Mouse (Mus musculus) layer of hippocampus, postnatal 36 days (tissue): ENCODE measurements around the gene Dgcr8. TPM values are rescaled to one million over a fixed set of nuclear protein-coding genes. Genes with fewer than 3 reads are reported as not detected.

Experiments used
- DNase-seq, 2 experiments: peaks; one replicate each; pipeline ENCODE4 v3.0.0; 2022
- total RNA-seq, 2 experiments: library from RNA; stranded (reverse); gene quantifications; 2 replicates each; pipeline ENCODE4 v1.2.3; 2021

Gene Dgcr8
- total RNA-seq, 2 experiments from 2014 or later: 45.1 to 50.2 TPM

GRCm38 (mm10) chr16:18249364-18249967, 39.6 kb downstream of the Dgcr8 start:
- peak in 1 of 2 experiments; percentile 50 for DNase-seq

DNA sequence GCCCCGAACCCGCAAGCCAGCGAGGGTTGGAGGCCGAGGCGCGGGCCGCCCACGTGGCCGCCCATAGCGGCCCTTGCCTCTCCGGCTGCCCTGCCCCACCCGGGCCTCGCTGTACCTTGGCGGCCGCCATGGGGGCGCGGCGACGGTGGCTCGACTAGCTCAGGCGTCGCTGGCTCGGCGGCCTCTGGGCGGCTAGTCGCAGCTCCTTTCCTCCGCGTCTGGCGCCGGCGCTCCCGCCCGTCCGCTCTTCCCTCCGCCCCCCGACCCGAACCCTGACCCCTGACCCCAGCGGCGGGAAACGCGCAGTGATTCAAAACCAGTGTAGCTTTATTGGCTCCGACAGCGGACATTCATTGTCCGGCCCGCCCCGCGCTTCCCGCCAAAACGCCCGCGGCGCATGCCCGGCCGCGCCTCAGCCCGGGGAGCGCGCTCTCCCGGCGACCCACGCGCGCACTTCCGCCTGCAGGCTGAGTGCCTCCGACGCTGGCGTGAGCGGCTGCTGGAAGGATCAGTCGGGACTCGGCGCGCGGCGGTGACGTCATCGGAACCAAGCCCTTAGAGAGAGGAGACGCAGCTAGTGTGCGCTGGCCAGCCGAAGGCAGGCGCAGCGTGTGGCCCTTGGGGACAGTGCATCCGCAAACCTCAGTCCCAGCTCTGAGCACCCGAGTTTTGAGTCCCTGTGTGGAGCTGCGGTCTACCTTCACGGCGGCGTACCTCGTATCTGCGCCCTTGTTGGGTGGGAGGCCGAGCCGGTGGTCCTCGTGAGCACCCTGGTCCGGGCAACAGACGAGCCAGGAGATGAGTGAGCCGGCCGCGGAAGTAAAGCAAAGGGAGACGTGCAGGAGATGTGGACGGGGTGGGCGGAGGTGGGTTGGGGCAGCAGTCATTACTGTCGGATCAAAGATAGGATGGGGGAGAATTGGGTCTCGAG, 40.3 kb downstream of the Dgcr8 start, which contains the start of the genes Trmt2a and Ranbp1:
Gene Trmt2a (plus strand): TSS at position 247 of the 931 bp plus-strand sequence.
Gene Ranbp1 (minus strand): TSS at position 300 of the 931 bp plus-strand sequence.
- peak; percentile 99 for DNase-seq

DNA sequence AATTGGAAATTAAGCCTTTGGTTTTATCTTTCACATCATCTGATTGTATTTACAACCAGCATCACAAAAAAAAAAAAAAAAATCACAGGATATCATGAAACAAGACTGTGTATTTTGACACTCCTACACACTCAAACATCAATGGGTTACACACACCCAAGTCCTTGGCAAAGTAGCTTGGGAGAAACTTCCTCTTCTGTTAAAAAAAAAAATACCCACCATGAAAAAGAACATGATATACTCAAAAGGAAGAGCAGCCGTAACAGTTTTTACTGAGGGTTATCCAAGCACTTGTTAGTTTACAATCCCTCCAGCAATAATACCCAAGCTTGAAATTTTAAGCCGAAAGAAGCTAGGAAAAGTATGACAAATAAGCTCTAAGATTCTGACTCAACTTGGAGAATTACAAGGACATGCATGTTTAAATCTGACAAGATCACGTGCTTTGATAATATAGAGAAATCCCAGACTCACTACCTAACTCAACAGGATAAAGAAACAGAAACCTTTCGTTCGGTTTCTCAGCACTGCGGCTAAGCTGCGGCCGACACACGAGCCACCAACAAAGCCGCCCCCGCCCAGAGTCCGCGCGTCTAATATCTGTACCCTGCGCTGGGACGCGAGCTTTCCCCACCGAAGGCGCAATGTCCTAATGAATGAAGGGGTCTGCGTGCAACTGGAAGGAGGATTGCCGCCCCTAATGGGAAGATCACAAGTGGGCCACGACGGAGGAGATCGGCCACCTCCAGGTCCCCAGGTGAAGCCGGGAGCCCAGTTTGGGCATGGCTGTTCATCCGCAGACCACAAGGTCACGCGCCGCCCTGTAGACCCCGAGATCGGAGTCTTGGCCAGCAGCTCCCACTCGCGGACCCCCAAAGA, 41.3 kb downstream of the Dgcr8 start:
- peak in 1 of 2 experiments; percentile 33 for DNase-seq

GRCm38 (mm10) chr16:18241581-18241980, 47.5 kb downstream of the Dgcr8 start:
- DNase-seq: no peak

DNA sequence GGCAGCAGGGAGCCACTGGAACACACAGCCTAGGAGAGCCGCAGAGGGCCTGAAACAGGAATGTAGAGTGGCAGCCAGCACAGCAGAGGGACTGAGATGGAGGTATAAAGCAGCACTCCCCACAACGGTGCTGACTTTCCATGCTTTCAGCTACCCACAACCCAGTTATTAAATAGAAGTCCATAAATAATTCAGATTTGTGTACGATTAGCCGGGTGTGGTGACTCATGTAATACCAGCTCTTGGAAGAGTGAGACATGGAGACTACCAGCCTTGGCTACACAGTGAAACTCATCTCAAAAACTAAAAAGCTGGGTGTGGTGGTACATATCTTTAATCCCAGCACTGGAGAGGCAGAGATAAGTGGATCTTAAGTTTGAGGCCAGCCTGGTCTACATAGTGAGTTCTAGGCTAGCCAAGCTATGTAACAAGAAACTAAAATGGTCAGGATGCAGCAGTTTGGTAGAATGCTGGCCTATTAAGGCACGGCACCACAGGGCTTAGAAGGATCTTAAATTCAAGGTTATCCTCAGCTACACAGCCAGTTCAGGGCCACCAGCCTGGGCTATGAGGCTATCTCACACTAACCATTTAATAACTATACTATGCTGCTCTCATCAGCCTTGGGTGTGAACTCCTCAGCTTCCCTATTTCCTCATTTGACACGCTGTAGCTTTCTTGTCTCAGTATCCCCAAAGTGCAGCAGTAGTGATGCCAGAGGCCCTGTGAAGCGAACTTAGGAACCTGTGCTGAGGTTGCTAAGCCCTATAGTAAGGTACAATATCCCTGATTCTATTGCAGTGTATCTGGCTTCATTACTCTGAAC, 52.2 kb downstream of the Dgcr8 start:
- no peak for DNase-seq

GRCm38 (mm10) chr16:18235389-18236065, 53.5 kb downstream of the Dgcr8 start:
- DNase-seq: peak; percentile 66 to 74

- peak; percentile 74 to 78 for DNase-seq
Measured at GRCm38 (mm10) chr16:18234671-18235388, 54.2 kb downstream of the Dgcr8 start, which contains the start of gene Zdhhc8. TSS of gene Zdhhc8 (minus strand) at chr16:18235136.

DNA sequence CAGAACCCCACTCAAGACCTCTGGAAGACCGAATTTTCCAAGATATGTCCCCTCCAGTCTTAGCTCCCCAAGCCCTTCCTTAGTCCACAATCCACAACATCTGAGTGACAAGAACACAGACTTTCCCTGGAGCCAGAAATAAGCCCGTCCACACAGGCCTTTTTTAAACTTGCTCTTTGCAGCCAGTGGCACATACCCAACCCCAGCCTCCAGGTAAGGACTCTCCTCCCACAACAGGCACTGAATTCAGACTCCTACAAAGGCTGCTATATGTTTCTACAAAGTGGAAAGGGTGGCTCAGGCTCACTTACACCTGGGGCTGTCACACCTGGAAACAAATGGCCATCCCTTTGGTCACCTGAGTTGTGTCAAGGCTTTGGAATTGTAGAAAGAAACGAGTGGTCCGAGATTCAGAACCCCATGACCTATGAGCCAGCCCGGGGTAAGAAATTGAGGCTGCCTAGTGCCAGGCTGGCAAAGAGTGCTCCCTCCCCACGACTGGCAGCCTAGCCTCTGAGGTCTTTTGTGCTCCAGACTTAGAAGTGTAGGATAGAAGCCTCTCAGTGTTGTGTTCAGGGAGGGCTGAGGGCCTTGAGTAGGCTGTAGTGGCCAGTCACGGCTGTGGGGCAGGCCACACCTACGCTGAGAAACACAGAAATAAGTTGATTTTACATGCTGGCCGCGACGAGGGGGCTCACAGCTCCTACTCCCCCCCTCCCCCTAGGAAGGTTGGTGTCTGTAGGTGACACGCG, 55.0 kb downstream of the Dgcr8 start:
- DNase-seq: no peak

DNA sequence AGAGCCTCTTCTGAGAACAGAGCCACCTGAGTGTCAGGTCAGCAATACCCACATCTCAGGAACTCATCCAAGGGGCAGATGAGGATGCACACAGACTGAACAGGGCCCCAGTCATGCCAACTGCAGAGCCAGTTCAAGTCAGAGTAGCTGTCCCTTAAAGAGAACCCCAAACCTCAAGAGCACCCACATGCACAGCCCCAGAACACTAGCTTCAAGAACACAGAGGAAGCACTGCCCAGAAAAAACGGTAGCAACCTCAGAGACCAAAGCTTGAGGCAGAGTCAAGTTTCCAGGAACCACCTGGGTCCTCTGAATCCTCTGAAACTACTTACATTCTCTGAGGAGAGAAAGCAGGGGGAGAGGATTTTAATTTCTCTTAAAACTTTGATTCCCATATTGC, 55.6 kb downstream of the Dgcr8 start:
- no peak for DNase-seq

DNA sequence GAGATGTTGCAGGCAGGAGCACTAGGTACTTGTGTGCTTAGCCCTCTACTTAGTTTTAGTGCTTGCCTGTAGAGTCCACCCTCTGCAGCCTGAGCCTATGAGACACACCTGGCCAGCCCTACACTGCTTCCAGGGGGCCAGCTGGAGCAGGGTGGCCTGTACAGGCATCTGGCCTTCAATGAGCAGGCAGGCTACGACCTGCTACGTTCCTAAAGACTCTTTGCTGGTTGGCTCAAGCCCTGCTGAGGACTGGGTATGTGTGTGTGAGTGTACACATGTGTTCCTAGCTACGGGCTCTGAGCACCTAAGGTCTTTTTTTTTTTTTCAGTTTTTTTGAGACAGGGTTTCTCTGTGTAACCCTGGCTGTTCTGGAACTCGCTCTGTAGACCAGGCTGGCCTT, 57.6 kb downstream of the Dgcr8 start:
- DNase-seq: no peak

DNA sequence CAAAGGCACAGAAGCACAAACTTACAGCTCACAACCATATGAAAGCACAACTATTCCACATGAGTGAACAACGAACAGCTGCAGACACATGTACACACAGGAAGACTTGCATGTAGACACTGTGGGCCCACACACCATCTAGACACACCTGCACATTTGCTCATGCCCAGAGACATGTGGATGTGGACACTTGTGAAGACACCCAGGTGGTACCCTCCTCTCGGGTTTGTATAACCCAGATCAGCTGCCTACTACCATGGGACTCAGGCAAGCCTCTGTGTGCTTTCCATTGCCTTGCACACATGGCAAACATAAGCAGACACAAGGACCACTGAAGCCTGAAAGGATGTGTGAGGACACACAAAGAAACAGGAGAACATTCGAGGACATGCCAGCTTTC, 58.0 kb downstream of the Dgcr8 start:
- DNase-seq: no peak

DNA sequence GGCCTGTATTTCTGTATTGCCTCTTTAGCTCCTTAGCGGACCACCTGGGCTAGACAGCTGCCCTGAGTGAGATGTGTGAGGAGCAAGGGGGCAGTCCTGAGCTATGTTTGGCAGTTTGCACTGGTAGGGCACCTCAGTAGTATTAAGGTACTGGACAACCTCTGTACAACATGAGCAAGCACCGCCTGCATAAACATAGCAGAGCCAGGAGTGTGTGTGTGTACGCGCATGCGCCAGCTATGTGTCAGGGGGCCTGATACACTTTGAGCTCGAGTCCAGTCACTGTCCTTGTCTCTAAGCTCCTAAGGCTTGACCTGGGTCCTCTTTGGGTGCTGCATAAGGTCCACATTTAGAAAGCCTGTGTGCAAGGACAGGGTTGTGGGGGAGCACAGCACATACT, 58.4 kb downstream of the Dgcr8 start:
- no peak for DNase-seq

DNA sequence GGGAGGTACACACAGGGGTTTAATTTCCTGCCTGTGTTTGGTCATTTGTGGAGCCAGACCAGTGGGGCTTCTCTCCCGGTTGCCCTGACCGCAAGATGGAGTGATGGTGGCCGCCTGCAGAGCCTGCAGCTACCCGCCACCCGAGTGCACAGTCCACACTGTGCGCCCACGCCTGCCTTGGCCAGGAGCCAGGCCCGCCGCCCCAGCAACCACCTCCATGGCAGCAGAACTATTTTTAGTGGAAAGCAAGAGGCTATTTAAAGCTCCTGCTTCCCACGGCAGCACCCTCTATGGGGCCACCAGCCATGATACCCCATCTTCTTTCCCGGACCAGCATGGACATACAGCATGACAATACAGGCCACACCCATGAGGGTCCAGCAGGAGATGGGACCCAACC, 59.4 kb downstream of the Dgcr8 start:
- DNase-seq: peak; percentile 81

DNA sequence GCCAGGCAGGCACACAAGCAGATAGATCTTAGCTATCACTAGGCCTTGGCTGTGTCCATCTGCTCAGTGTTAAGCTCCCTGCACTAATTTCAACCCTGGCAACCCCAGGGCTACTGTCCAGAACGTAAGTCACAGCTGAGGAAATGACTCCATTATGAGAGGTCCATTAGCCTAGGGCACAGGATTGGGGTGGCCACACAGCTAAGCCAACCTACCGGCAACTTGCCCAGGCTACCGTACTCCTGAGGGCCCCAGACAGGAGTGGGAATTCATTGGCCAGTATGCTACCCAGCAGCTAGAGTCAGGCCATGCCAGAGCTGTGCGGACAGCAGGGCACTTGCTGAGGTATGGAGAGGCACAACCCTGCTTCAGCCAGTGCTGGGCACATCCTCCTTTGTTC, 60.2 kb downstream of the Dgcr8 start:
- DNase-seq: no peak

DNA sequence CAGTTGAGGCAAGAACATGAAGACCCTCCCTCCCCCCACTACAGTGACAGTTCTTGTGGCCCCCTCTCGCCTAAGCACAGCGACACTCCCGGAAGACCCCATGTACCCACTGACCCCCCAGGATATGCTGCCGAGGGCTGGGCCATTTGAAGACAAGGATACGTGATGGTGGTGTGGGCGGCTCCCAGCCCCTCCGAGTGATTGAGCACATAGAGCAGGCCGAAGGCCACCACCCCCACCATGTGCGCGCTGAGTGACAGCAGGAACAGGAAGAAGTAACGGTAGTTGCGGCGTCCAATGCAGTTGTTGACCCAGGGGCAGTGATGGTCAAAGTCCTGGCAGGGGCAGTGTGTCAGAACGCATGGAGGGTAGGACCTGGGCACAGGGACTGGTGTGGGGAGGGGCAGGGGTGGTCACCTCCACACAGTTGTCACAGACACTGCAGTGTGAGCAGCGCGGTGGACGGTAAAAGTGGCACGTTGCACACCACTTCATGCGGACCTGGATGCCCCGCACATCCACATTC, 61.1 kb downstream of the Dgcr8 start:
- DNase-seq: no peak

DNA sequence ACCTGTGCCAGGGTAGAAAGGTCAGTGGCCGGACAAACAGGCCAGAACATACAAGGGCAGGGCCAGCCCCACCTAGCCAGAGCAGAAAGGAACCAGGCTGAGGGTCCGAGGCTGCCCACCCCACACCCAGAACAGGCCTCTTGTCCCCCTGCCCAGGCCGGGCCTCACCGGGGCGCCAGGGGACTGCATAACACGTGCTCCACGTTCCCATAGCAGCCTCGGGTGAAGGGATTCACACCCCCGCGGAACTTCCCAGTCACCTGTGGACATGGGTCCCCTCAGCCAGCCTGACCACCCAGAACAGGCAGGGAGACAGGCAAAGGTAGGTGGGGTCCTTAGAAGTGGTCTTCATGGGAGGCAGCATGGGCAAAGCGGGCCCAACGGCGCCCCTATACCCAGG, 61.9 kb downstream of the Dgcr8 start:
- no peak for DNase-seq

DNA sequence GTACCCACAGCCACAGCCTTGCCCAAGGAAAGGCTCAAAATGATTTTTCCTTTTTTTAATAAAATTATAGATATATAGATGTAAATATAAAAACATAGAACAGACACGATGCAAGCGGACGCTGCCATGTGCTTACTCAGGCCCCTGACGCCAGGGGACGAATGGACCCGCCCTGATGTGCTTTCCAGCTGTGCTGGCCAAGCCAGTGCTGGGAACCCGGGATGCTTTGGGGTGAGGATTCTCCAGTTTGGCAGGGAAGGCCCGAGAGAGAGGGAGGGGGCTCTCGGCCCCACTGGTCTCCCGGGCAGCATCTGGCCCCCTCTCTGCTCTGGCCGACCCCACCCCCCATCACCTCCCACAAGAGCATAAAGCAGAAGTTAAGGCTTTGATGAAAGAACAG, 66.9 kb downstream of the Dgcr8 start:
- no peak for DNase-seq

- DNase-seq: no peak
Measured at GRCm38 (mm10) chr16:18221543-18221898, 67.5 kb downstream of the Dgcr8 start.

- no peak for DNase-seq
Measured at GRCm38 (mm10) chr16:18220856-18221542, 68.0 kb downstream of the Dgcr8 start.
